Mouse (Mus musculus): Measurements from ENCODE around the gene Ints13. TPM values are rescaled to one million over a fixed set of nuclear protein-coding genes. Genes with fewer than 3 reads are reported as not detected.

Gene Ints13
- polyA plus RNA-seq, 1 experiment from 2014 or later, result 70.2 TPM

GRCm38 (mm10) chr6:146544622-146545021 lies 33.0 kb downstream of the Ints13 start:
- no peak overlapping the region for H3K27ac ChIP-seq (ENCODE audit: low read depth)
- H3K4me1 ChIP-seq (ENCODE audit: insufficient read depth), result no peaks in the 10 kb centered on the region
- H3K36me3 ChIP-seq (ENCODE audit: insufficient read depth), result peaks cover 23% of the 10 kb centered on the region
- H3K9me3 ChIP-seq (ENCODE audit: low read depth, low read length), result no peaks in the 10 kb centered on the region
- TF ChIP-seq CTCF (IDR thresholded peaks at IDR 0.05; ENCODE audit: low read depth), result no peak
- H3K9ac ChIP-seq, result no peak overlapping the region
- DNase-seq (no peak), ATAC-seq (ENCODE audit: insufficient read depth) (no peak)
- 79% methylated on average over 1 of the region's 1 CpGs for WGBS
- H3K4me3 ChIP-seq (ENCODE audit: low read depth, low read length), result no peak overlapping the region
- no peak overlapping the region for H3K4me2 ChIP-seq
- H3K27me3 ChIP-seq (ENCODE audit: insufficient read depth, low read length), result no peaks in the 10 kb centered on the region

GRCm38 (mm10) chr6:146540386-146540785 lies 37.2 kb downstream of the Ints13 start:
- ATAC-seq (ENCODE audit: insufficient read depth) (no peak), DNase-seq (no peak)
- no peaks in the 10 kb centered on the region for H3K9me3 ChIP-seq (ENCODE audit: low read depth, low read length)
- no peak overlapping the region for H3K4me3 ChIP-seq (ENCODE audit: low read depth, low read length)
- WGBS, result 84% methylated on average over 3 of the region's 3 CpGs
- TF ChIP-seq CTCF (IDR thresholded peaks at IDR 0.05; ENCODE audit: low read depth), result no peak
- no peaks in the 10 kb centered on the region for H3K36me3 ChIP-seq (ENCODE audit: insufficient read depth)
- H3K9ac ChIP-seq, result no peak overlapping the region
- no peaks in the 10 kb centered on the region for H3K27me3 ChIP-seq (ENCODE audit: insufficient read depth, low read length)
- H3K4me1 ChIP-seq (ENCODE audit: insufficient read depth), result no peaks in the 10 kb centered on the region
- H3K27ac ChIP-seq (ENCODE audit: low read depth), result no peak overlapping the region
- no peak overlapping the region for H3K4me2 ChIP-seq

- ATAC-seq (ENCODE audit: insufficient read depth), result peak; percentile 15; the same call in 1 of the 2 replicates
- Histone ChIP-seq H3K27ac (ENCODE audit: low read depth) (no peak overlapping the region), H3K4me2 (no peak overlapping the region), H3K9me3 (ENCODE audit: low read depth, low read length) (no peaks in the 10 kb centered on the region), H3K27me3 (ENCODE audit: insufficient read depth, low read length) (no peaks in the 10 kb centered on the region), H3K36me3 (ENCODE audit: insufficient read depth) (no peaks in the 10 kb centered on the region), H3K4me3 (ENCODE audit: low read depth, low read length) (no peak overlapping the region), H3K9ac (no peak overlapping the region), H3K4me1 (ENCODE audit: insufficient read depth) (no peaks in the 10 kb centered on the region)
- 41% methylated on average over 4 of the region's 4 CpGs for WGBS
- no peak for TF ChIP-seq CTCF (IDR thresholded peaks at IDR 0.05; ENCODE audit: low read depth)
- peak; percentile 39 for DNase-seq
These were observed 39.0 kb downstream of the Ints13 start for GRCm38 (mm10) chr6:146538661-146539060.

- H3K9ac ChIP-seq, result no peak overlapping the region
- no peak overlapping the region for H3K4me3 ChIP-seq (ENCODE audit: low read depth, low read length)
- no peak overlapping the region for H3K27ac ChIP-seq (ENCODE audit: low read depth)
- DNase-seq, result no peak
- no peaks in the 10 kb centered on the region for H3K4me1 ChIP-seq (ENCODE audit: insufficient read depth)
- no peaks in the 10 kb centered on the region for H3K36me3 ChIP-seq (ENCODE audit: insufficient read depth)
- no peak for TF ChIP-seq CTCF (IDR thresholded peaks at IDR 0.05; ENCODE audit: low read depth)
- no peak for ATAC-seq (ENCODE audit: insufficient read depth)
- no peaks in the 10 kb centered on the region for H3K27me3 ChIP-seq (ENCODE audit: insufficient read depth, low read length)
- H3K4me2 ChIP-seq, result no peak overlapping the region
- WGBS, result 33% methylated on average over 2 of the region's 2 CpGs
- no peaks in the 10 kb centered on the region for H3K9me3 ChIP-seq (ENCODE audit: low read depth, low read length)
These were observed 39.6 kb downstream of the Ints13 start for GRCm38 (mm10) chr6:146538071-146538470.

GRCm38 (mm10) chr6:146537111-146537510 lies 40.5 kb downstream of the Ints13 start:
- TF ChIP-seq CTCF (IDR thresholded peaks at IDR 0.05; ENCODE audit: low read depth), result no peak
- DNase-seq (no peak), ATAC-seq (ENCODE audit: insufficient read depth) (no peak)
- WGBS, result 86% methylated on average over 4 of the region's 4 CpGs
- no peaks in the 10 kb centered on the region for H3K36me3 ChIP-seq (ENCODE audit: insufficient read depth)
- H3K4me1 ChIP-seq (ENCODE audit: insufficient read depth), result no peaks in the 10 kb centered on the region
- H3K27me3 ChIP-seq (ENCODE audit: insufficient read depth, low read length), result no peaks in the 10 kb centered on the region
- no peak overlapping the region for H3K4me2 ChIP-seq
- no peaks in the 10 kb centered on the region for H3K9me3 ChIP-seq (ENCODE audit: low read depth, low read length)
- H3K4me3 ChIP-seq (ENCODE audit: low read depth, low read length), result no peak overlapping the region
- H3K27ac ChIP-seq (ENCODE audit: low read depth), result no peak overlapping the region
- no peak overlapping the region for H3K9ac ChIP-seq

- DNase-seq (peak; percentile 70), ATAC-seq (ENCODE audit: insufficient read depth) (peak; percentile 46; the same call in 1 of the 2 replicates)
- no peaks in the 10 kb centered on the region for H3K36me3 ChIP-seq (ENCODE audit: insufficient read depth)
- H3K27ac ChIP-seq (ENCODE audit: low read depth), result no peak overlapping the region
- H3K4me2 ChIP-seq, result no peak overlapping the region
- no peaks in the 10 kb centered on the region for H3K27me3 ChIP-seq (ENCODE audit: insufficient read depth, low read length)
- H3K4me3 ChIP-seq (ENCODE audit: low read depth, low read length), result no peak overlapping the region
- TF ChIP-seq CTCF (IDR thresholded peaks at IDR 0.05; ENCODE audit: low read depth), result no peak
- no peaks in the 10 kb centered on the region for H3K9me3 ChIP-seq (ENCODE audit: low read depth, low read length)
- no peak overlapping the region for H3K9ac ChIP-seq
- no peaks in the 10 kb centered on the region for H3K4me1 ChIP-seq (ENCODE audit: insufficient read depth)
- 37% methylated on average over 5 of the region's 5 CpGs for WGBS
These were observed 42.1 kb downstream of the Ints13 start for GRCm38 (mm10) chr6:146535501-146535900.

- ATAC-seq (ENCODE audit: insufficient read depth) (no peak), DNase-seq (no peak)
- Histone ChIP-seq H3K9me3 (ENCODE audit: low read depth, low read length) (no peaks in the 10 kb centered on the region), H3K27me3 (ENCODE audit: insufficient read depth, low read length) (no peaks in the 10 kb centered on the region), H3K4me2 (no peak overlapping the region), H3K4me3 (ENCODE audit: low read depth, low read length) (no peak overlapping the region), H3K4me1 (ENCODE audit: insufficient read depth) (no peaks in the 10 kb centered on the region), H3K36me3 (ENCODE audit: insufficient read depth) (no peaks in the 10 kb centered on the region), H3K27ac (ENCODE audit: low read depth) (no peak overlapping the region), H3K9ac (no peak overlapping the region)
- no peak for TF ChIP-seq CTCF (IDR thresholded peaks at IDR 0.05; ENCODE audit: low read depth)
- WGBS, result 88% methylated on average over 4 of the region's 4 CpGs
These were observed 44.5 kb downstream of the Ints13 start for GRCm38 (mm10) chr6:146533146-146533545.

- H3K4me1 ChIP-seq (ENCODE audit: insufficient read depth), result no peaks in the 10 kb centered on the region
- no peak for TF ChIP-seq CTCF (IDR thresholded peaks at IDR 0.05; ENCODE audit: low read depth)
- no peak overlapping the region for H3K4me2 ChIP-seq
- 34% methylated on average over 5 of the region's 5 CpGs for WGBS
- H3K27ac ChIP-seq (ENCODE audit: low read depth), result peak overlapping the region; percentile 60
- DNase-seq (peak; percentile 78), ATAC-seq (ENCODE audit: insufficient read depth) (peak; percentile 84)
- H3K9me3 ChIP-seq (ENCODE audit: low read depth, low read length), result no peaks in the 10 kb centered on the region
- no peak overlapping the region for H3K4me3 ChIP-seq (ENCODE audit: low read depth, low read length)
- H3K27me3 ChIP-seq (ENCODE audit: insufficient read depth, low read length), result no peaks in the 10 kb centered on the region
- no peak overlapping the region for H3K9ac ChIP-seq
- no peaks in the 10 kb centered on the region for H3K36me3 ChIP-seq (ENCODE audit: insufficient read depth)
These were observed 46.9 kb downstream of the Ints13 start for GRCm38 (mm10) chr6:146530769-146531168.

Data from lung, embryonic 14.5 days (tissue).